Mouse (Mus musculus): Measurements from ENCODE around the gene Rest.
A peak's percentile ranks its signal among the peaks of the same experiment; 100 is the strongest.
"Not testable (repeated sequence)": the region's sequence is repeated elsewhere in the genome, so short reads cannot be mapped to it uniquely, and the experiment has no call there.

Gene Rest

GRCm38 (mm10) chr5:77265081-77265670, at the start of gene Rest:
Gene Rest (plus strand): TSS chr5:77265491.
- peak; percentile 61 to 66 for DNase-seq

GRCm38 (mm10) chr5:77217211-77217610, 48.1 kb upstream of the Rest start:
- peak in 1 of 2 experiments; percentile 35 for DNase-seq

GRCm38 (mm10) chr5:77217724-77218123, 47.6 kb upstream of the Rest start:
- DNase-seq: no peak

GRCm38 (mm10) chr5:77223043-77223975, 42.0 kb upstream of the Rest start:
- no peak for DNase-seq

- no peak for DNase-seq
These were observed 36.3 kb upstream of the Rest start for GRCm38 (mm10) chr5:77228986-77229385.

- not testable (repeated sequence) for DNase-seq
These were observed 33.4 kb upstream of the Rest start for GRCm38 (mm10) chr5:77231863-77232262.

GRCm38 (mm10) chr5:77234921-77235320, 30.4 kb upstream of the Rest start:
- DNase-seq: no peak

GRCm38 (mm10) chr5:77237104-77237503, 28.2 kb upstream of the Rest start:
- DNase-seq: no peak

- no peak for DNase-seq
These were observed 20.8 kb upstream of the Rest start for GRCm38 (mm10) chr5:77244331-77244987.

GRCm38 (mm10) chr5:77245463-77245786, 19.9 kb upstream of the Rest start:
- DNase-seq: no peak

GRCm38 (mm10) chr5:77245787-77246671, 19.3 kb upstream of the Rest start:
- peak in 1 of 2 experiments; percentile 32 for DNase-seq

- no peak for DNase-seq
These were observed 15.2 kb upstream of the Rest start for GRCm38 (mm10) chr5:77250083-77250482.

GRCm38 (mm10) chr5:77251656-77252055, 13.6 kb upstream of the Rest start:
- DNase-seq: no peak

- DNase-seq: no peak
These were observed 13.0 kb upstream of the Rest start for GRCm38 (mm10) chr5:77252115-77252827.

GRCm38 (mm10) chr5:77253154-77253553, 12.1 kb upstream of the Rest start:
- no peak for DNase-seq

- no peak for DNase-seq
These were observed 10.9 kb upstream of the Rest start for GRCm38 (mm10) chr5:77254402-77254801.

- DNase-seq: no peak
These were observed 7.7 kb upstream of the Rest start for GRCm38 (mm10) chr5:77257603-77258002.

- no peak for DNase-seq
These were observed 6.0 kb upstream of the Rest start for GRCm38 (mm10) chr5:77259315-77259714.

GRCm38 (mm10) chr5:77260141-77260540, 5.2 kb upstream of the Rest start:
- no peak for DNase-seq

- no peak for DNase-seq
These were observed 4.2 kb upstream of the Rest start for GRCm38 (mm10) chr5:77261137-77261536.

- DNase-seq: no peak
These were observed 3.2 kb upstream of the Rest start for GRCm38 (mm10) chr5:77262105-77262504.

- DNase-seq: peak; percentile 63 to 64
These were observed 377 bp downstream of the Rest start for GRCm38 (mm10) chr5:77265671-77266065.
